Mouse (Mus musculus) erythroblast, embryonic 14.5 days (primary cell): ENCODE data around the gene Tspan32.

Experiments
- GATA1 ChIP-seq: IDR thresholded peaks from 2 replicates; pipeline ENCODE4 v1.6.1; 2012; ENCODE audit warnings: low read length, inconsistent platforms, mixed read lengths
- TAL1 ChIP-seq: IDR thresholded peaks from 3 replicates; pipeline ENCODE4 v1.6.1; 2012; ENCODE audit warnings: low read length, inconsistent platforms, mixed read lengths

GRCm38 (mm10) chr7:143064226-143064625 is 59.4 kb downstream of the Tspan32 start:
- TF ChIP-seq GATA1 (no peak), TAL1 (no peak)
